Mouse (Mus musculus) liver, postnatal 0 days (tissue): ENCODE results near the gene Klc3.

Experiments used
- CTCF ChIP-seq: sonication (generic); IDR thresholded peaks from 2 replicates; pipeline ENCODE4 v1.5.1; 2016; ENCODE audit warnings: antibody characterized with exemption, low read depth
- EP300 ChIP-seq: IDR thresholded peaks from 2 replicates; pipeline ENCODE4 v1.6.1; 2016; ENCODE audit warnings: antibody characterized with exemption, low read depth, mild to moderate bottlenecking

DNA sequence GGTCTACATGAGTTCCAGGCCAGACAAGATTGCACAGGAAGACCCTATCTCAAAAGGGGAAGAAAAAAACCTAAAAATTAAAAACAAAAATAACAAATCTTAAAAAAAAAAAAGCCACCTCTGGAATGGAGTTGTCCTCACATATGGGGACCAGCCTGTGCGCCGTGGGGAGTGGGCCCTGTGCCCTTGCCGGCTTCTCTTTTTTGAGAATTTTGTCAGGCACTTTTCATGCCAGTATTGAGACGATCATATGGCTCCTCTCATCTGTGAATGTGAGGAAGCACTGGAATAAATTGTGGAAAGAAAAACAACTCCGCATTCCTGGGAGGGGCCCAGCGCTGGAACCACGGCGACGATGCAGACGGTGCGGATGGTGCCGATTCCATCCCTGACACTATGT lies 45.3 kb upstream of the Klc3 start:
- TF ChIP-seq EP300 (no peak), CTCF (no peak)
